Mouse (Mus musculus) urinary bladder, postnatal 14 days (tissue): ENCODE data around the gene Nfatc2ip.
"Not testable (repeated sequence)": the region's sequence is repeated elsewhere in the genome, so short reads cannot be mapped to it uniquely, and the experiment has no call there.

ENCODE experiments used
- DNase-seq: peaks from one replicate; pipeline ENCODE4 v3.0.0; 2021; ENCODE audit warnings: low spot score

Gene Nfatc2ip

DNA sequence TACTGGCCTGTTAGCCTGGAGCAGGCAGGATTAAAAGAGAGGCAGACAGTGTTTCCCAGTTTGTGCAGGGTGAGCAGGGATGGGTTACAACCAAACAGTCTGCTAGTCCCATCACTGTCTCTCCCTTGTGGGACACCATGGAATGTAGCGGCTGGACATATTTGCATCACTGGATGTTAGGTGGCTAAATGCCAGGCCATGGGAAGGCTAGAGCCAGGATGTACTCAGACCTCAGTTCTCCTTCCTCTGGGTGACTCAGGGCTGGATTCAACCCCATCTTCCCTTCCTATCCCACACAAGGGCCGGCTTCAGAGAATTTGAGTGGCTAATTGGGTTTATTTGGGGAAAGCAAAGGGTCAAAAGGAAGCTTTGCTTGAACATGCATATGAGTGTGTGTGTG lies 12.1 kb upstream of the Nfatc2ip start:
- no peak for DNase-seq

DNA sequence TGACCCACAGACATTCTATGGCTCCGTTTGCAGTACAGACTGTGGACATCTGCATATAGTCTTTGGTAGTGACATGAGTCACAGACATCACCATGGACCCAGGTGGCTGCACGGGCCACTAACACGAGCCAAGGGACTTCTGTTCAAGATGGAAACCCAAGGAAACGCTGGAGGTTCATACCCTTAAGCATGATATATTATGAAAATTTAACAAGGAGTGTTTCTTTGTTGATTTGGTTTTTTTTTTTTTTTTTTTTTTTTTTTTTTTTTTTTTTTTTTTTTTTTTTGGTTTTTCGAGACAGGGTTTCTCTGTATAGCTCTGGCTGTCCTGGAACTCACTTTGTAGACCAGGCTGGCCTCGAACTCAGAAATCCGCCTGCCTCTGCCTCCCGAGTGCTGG lies 6.0 kb upstream of the Nfatc2ip start:
- not testable (repeated sequence) for DNase-seq

DNA sequence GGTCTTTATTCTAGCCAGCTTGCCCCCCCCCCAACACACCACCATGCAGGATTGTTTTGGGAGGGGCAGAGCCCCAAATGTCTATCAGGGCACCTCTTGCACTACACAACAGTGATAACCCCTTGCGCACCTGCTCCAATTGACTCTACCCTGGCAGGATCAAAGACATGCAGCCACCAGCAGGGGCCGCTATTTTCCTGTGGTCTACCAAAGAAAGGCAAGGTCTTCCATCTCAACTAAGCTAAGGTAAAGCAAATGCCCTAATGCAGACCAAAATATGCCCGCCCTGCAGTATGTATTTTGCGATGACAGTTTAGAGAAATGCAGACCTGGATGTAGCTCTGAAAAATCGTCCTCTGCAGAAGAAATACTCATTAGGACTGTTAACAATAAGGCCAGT lies 3.0 kb upstream of the Nfatc2ip start:
- DNase-seq, result peak; percentile 88

DNA sequence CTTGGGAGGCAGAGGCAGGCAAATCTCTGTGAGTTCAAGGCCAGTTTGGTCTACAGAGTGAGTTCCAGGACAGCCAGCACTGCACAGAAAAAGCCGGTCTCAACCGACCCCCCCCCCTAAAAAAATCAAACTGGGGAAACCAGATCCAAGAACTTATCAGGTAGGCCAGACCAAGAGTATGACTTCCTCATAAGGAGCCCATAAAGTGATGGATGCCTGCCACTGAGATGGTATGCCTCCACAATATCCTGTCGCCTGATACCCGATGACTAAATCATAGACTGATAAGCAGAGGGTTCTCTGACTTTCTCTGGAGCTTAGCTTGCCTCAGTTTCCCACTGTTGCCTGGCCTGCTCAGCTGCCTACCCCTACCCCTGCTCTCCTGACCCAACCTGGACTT lies 1.3 kb upstream of the Nfatc2ip start:
- DNase-seq, result no peak

DNA sequence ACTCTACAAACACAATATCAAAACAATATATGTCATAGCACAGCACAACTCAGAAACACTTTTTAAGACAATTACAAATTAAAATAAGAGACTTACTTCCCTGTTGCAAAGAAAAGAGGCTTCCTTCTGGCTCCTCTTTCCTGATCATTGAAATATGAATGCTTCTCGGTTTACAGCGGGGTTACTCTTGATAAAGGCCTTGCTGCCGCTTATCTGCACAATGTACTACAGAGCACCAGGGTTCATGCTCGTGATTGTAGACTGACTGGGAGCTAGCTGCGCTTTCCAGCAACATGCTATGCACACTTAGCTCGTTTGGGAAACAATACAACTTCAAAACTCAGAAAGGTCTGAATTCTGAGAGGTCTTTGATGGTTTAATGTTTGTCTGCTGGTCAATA lies 684 bp upstream of the Nfatc2ip start:
- no peak for DNase-seq

DNA sequence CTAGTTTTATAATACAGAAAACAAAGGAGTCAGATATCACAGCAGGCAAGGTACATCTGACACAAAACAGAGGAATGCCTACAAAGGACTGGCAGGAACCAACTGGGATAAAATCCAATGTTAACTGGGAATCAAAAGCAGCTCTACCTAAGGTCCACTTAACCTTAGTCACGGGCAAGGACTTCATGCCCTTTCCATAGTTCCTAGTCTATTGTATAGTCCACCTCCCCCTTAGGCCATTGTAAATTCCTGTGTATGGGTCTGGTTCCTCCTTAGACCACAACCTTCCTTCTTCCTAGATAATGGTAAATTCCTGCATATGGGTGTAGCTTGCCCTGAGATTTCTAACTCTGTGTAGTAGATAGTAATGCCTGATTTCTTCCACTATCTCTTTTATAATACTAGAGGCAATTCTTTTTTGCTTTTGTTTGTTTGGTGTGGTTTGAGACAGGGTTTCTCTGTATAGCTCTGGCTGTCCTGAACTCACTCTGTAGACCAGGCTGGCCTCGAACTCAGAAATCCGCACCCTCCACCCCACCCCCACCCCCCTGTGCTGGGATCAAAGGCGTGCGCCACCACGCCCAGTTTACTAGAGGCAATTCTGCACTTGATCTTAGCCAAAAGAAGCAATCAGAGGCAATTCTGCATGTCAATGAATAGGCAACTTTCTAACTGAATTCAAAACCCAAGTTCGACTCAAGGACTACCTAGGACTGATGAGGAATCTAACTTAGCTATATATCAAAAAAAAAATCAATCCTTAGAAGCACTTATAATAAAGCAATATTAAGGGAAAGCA lies 4.3 kb downstream of the Nfatc2ip start:
- DNase-seq, result not testable (repeated sequence)

DNA sequence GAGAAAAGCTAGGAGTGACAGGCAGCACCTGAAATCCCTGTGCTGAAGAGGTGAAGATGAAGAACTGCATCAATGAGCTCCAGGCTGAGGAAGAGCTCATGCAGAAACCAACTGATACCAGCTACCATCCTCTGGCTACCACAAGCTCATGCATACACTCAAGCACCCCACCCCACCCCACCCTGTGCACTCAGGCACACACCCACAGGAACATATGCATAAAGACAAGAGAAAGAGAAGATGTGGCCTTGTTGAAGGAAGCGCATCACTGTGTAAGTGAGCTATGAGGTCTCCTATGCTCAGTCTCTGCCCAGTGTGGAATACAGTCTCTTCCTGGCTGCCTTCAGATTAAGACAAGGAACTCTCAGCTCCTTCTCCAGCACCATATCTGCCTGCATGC lies 8.4 kb downstream of the Nfatc2ip start:
- DNase-seq, result no peak

DNA sequence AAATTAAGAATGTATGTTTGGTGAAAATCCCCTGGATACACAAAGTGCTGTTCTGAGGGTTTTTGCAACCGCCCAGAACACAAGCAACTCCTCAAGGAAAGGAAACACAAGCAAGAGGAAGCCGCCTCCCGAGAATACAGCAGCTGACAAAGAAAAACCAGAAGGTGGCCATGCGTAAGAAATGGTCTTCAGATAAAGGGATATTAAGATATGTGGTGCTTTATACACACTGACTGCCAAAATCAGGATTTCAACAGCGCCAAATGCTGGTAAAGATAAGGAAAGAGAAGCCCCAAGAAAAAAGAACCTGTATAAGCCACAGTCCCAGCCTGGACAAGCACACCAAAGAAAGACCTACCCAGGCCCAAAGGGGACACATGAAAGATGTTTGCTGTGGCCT lies 13.0 kb downstream of the Nfatc2ip start:
- no peak for DNase-seq

DNA sequence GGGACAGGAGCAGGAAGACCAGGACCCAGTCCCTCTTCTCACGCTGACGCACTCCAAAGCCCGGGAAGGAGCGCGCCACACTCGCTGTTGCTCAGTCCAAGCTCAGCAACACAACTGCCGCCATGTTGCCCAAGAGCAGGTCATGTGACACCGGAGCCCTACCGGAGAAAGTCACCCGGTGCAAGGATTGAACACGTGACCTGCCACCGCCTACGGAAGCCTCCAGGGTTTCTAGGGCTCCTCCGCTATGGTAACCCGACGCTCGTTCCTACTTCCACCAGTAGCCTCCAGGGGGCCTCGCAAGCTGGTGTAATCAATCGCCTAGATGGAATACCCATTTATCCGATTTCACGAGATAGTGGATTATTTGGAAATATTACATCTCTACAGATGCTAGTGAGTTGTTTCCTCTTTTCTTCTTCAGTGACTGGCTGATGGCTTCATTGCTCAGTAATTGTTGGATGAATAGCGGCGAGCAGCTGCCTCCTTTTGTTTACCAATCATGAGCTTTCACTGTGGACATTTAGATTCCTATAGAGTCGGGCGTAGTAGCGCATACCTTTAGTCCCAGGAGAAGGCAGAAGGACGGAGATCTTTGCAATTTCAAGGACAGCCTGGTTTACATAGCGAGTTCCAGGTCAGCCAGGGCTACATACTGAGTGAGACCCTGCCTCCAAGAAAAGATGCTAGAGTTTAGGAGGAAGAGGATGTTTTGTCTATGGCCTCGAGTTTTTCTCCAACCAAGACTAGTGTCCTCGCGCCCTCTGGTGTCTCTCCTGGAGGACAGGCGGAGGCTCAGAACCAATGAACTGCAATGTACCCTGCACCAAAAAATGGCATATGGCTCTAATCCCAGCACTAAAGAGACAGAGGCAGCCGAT lies 19.0 kb downstream of the Nfatc2ip start, which contains the start of gene Spns1:
TSS of gene Spns1 (minus strand) at position 173 of the 881 bp plus-strand sequence.
- peak; percentile 96 for DNase-seq

DNA sequence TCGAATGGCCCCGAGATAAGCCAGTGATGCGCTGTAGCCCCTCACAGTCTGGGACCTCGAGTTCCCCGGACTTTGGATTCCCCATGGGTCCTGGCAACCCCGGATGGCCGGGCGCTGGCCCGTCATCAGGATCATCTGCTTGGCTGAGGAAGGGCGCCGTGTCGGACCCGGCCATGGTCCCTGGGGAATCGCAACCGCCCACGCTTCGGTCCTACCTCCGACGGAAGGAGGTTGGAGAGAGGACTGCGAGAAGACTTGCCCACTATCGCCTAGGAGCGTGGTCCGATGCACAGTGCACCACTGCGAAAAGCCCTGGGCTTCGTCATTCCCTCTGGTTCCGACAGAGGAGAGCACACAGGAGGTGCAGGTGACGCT lies 19.6 kb downstream of the Nfatc2ip start:
- DNase-seq, result no peak

DNA sequence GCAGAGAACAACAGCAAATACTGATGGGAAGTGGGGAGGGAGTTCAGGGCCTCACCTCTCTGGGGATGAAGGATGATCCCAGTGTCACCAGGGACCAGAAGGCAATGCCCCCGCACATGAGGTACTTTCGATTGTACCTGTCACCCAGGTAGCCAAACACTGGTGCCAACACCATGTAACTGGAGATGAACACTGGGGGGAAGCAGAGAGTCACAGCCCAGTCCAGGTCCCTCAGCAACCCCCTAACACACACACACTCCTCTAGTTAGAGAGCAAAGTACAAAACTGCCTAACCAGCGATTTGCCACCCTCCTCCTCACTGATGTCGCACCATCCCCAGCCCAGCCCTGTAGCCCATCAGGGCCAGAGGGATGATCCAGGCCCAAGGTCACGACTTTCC lies 21.5 kb downstream of the Nfatc2ip start:
- no peak for DNase-seq

DNA sequence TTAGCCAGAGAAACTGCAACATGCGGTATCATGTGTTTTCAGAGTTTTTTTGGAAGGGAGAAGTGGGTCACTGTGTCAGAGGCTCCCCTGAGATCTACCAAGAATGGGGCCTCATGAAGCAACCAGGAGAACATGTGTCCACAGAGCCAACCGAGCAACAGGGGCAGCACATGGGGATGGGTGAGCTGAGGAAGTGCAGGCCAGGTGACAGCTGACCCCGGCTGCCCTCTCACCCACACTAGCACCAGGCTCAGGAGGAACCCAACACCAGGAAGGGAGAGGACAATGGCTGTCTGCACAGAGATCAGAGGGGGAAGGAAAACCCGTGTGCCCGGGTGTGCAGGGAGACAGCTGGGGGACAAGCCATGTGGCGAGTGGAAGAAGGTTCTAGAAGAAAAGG lies 22.0 kb downstream of the Nfatc2ip start:
- no peak for DNase-seq

DNA sequence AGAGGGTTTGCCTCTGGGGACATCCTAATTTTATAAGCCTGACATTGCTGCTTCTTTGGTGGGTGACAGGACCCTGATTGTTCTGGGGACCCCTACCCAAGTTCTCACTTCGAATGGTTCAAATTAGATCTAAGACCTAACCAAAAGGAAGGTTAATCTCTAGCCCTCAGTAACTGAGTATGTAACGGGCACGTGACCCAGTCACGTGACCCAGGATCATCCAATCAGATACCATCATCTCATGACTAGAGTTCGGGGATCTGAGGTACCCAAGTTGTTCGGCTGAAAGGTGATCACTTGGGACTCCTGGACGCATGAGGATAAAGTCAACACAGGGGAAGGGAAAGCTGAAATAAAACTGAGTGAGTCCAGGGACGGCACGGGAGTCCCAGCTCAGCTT lies 23.5 kb downstream of the Nfatc2ip start:
- DNase-seq, result no peak

DNA sequence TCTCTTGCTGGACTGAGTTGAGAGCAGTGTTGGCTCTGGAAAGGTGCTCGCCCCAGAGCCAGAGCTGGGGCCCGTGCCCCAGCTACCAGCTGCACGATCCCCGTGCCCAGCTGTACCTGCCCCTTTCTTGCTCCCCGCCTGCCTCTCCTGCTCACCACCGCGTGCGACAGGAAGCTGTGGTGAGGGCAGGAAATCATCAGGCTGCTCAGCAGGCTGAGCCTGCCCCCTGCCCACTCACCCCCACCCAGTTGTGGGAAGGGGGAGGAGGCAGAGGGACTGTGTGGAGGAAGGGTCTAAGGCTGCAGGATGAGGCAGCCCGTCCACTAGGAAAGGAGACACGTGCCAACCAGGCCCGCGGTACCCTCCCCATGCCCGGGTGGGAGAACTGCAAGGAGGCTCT lies 27.1 kb downstream of the Nfatc2ip start, which contains the start of gene Lat:
TSS of gene Lat (minus strand) at position 178 of the 400 bp plus-strand sequence.
- DNase-seq, result no peak

DNA sequence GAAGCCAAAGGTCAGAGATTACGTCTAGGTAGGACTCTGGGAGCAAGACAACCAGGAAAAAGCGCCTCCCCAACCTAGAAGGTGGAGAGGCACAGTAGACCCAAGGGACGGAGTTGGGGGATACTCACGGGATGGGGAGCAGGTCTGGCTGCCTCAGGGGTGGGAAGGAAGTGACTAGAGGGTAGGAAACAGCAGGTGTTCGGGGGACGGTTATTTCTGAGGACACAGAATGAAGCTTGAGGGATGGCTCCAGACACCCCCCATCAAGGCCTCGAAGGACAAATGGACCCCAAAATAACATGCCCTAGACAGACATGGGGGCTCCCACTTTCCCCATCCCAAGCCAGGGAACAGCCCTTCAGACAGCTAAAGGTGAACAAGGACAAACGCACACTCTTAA lies 28.2 kb downstream of the Nfatc2ip start:
- DNase-seq, result no peak

DNA sequence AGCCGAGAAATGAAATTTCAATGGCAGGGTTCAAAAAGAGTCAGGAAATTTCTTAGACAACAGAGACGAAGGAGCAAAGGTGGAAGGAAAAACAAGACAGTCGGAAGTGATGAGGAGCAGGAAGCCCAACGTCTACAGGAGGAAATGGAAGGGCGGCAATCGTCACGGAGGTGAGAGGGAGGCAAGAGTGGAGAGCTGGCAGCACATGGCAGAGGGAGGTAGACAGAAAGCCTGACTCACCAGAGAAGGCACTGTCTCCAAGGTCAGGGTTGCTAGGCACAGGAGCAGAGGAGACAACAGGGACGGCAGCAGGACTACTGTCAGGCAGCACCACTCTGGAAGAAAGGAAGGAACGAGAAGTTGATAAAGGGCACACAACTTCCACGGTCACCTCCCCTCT lies 28.9 kb downstream of the Nfatc2ip start:
- DNase-seq, result no peak

DNA sequence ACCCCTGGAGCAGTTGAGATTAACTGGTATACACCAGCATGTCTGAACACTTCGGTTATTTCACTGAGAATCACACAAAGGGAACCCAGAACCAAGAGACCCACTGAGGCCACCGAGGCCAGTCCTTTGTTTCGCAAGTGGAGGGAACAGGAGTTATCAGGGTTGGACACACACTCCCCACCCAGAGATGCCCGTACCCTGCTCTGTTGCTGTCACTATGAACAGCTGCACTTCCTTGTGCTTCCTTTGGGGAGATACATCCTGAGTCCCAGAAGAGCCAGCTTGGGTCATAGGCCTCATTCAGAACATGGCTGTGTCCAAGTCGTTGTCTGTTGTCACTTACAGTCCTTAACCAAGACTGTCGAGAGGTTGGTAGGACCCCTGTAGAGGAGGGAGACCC lies 33.5 kb downstream of the Nfatc2ip start:
- DNase-seq, result no peak

DNA sequence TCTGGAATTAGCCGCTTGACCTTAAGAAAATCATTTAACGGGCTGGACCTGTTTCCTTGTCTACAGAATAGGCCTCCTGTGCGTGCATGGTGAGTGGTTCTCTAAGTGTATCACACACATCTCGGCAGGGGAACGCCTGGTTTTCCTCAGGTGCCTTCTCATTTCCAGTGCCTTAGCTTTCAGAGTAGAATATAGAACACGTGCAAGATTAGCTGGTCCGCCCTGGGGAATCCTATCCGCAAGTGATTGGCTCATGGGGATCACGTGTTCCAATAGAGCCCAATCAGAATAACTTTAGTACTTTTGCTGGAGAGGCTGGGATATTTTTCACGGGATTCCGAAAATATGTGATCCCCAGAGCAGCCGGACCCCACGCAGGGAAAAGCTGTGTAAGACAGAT lies 37.5 kb downstream of the Nfatc2ip start:
- DNase-seq, result no peak

DNA sequence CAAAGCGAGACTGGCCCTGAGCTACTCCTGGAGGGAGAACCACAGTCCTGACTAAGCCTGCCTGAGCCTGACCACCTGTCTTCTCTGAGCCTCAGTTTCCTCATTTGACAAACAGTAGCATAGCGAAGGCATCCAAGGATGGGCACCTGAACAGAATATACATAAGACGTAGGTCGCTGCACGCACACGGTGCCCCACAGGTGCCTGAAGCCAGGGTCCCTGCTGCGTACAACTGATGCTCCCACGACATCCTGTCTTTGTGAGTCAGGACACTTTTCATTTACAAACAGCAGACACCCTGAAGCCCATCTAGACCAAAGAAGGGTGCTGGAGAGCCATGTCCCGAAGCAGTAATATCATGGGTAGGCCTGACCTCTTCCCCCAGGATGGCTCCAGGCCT lies 38.1 kb downstream of the Nfatc2ip start:
- DNase-seq, result no peak

DNA sequence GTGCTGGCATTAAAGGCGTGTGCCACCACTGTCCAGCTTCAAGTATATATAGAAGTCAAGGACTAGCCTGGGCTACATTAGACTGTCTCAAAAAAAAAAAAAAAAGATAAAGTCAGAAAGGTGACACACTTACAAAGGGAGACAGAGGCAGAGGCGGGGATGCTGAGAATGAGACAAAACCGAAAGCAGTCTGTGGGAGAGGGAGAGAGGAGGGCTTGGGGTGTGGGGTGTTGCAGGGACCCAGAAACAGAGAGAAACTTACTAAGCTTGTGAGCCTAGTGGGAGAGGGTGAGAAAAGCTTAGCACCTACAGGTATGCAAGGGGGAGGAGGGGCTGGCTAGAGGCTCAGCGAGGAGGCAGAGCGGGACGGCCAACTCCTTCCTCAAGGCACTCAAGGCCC lies 38.7 kb downstream of the Nfatc2ip start:
- no peak for DNase-seq

DNA sequence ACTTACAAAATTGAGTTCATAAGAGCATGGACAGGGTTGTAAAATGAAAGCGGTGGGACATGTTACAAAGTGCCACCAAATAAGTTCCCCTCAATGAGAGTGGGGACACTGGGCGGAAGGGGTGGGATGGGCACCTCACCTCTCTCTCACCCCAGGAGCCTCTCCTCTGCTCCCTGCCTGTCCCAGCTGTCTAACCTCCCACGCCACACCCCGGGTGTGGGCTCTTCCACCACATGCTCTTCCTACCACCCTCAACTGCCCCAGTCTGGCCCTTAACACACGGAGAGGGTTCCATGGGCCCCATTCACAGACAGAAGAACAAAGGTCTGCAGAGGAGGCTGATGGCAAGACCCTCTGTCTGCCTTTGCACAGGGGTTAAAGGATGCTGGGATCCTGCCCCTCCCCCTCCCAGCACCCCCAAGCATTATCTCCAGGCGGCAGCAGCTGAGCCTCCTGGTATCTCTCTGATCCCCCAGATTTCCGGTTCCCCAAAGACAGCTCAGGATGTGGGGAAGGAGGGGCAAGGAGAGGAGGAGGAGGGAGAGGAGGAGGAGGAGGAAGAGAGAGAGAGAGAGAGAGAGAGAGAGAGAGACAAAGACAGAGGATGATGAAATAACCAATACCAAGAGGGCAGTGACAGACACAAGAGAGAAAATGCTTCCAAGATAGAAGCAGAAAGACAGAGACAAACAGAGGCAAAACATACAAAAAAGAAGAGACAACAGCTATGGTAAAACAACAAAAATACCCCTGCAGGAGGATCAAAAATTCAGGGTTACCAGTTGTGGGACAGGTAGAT lies 39.5 kb downstream of the Nfatc2ip start:
- no peak for DNase-seq

DNA sequence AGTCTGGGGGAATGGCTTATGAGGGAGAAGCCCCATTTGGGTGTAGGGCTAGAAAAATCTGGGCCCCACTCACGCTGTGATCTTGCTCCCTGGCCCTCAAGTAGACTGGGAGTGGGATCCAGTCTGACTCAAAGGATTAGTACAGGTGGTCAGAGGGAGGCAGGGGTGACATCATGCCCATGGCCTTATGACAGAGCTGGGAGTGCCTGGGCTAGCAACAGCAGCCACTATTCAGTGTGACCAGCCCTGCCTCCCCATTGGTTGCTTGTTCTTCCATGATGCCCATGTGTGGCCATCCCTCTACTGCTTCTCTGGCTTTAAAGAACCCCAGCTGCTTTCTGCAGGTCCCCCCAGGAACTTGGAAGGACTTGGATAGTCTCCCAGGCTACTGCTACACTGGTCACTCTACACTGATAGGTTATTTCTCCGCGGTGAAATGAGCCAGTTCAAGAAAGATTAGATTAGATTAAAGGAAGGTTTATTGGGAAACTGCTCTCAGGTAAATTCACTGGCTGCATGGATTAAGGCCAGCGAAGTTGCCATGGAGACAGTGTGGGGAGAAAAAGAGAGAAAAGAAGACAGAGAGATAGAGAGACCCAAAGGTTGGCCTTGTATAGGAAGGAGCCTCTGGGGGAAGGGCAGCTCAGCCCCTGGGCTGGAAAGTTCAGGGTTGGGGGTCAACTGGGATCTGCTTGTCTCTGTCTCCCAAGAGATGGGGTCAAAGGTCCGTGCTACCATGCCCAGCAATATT lies 40.5 kb downstream of the Nfatc2ip start:
- no peak for DNase-seq
